Mouse (Mus musculus) bone marrow, adult 2 months (tissue): ENCODE results near the gene Pes1. TPM values are rescaled to one million over a fixed set of nuclear protein-coding genes. Genes with fewer than 3 reads are reported as not detected.

Experiments
- H3K27ac ChIP-seq: fragments of 200-500 bp; 2 replicates; pipeline ENCODE4 v1.5.1; 2012; ENCODE audit warnings: low read depth, mild to moderate bottlenecking, control low read depth, inconsistent platforms, low read length; ENCODE audit not compliant: control insufficient read depth, poor library complexity, insufficient read depth
- H3K4me1 ChIP-seq: fragments of 200-500 bp; 2 replicates; pipeline ENCODE4 v1.6.1; 2011; ENCODE audit warnings: low read length; ENCODE audit not compliant: control insufficient read depth, insufficient read depth
- H3K4me3 ChIP-seq: fragments of 200-500 bp; replicated peaks from 2 replicates; pipeline ENCODE3; 2011; ENCODE audit warnings: mild to moderate bottlenecking, low read depth, low read length, control low read depth; ENCODE audit not compliant: control insufficient read depth
- CTCF ChIP-seq: fragments of 200-500 bp; IDR thresholded peaks from 2 replicates; pipeline ENCODE4 v1.5.1; 2011; ENCODE audit warnings: low read length, control low read depth; ENCODE audit not compliant: control insufficient read depth, insufficient read depth
- POLR2A ChIP-seq: fragments of 200-500 bp; IDR thresholded peaks from 2 replicates; pipeline ENCODE4 v1.6.1; 2011; ENCODE audit warnings: low read depth, mild to moderate bottlenecking, control low read depth, low read length, borderline replicate concordance; ENCODE audit not compliant: control insufficient read depth
- WGBS: fragments of 180-500 bp; shearing (Covaris S2); methylation state at CpG from one replicate; pipeline ENCODE4 v1.1.7; 2018; 5-methylcytosine and 5-hydroxymethylcytosine counted together
- polyA plus RNA-seq: library from polyadenylated mRNA; stranded (reverse); fragments of >200 nt; gene quantifications from 2 replicates; pipeline ENCODE4 v1.2.4, GENCODE M21; 2011; ENCODE audit warnings: low replicate concordance; ENCODE audit not compliant: missing spikeins, insufficient read depth, insufficient read length

Gene Pes1
- polyA plus RNA-seq, 1 experiment, result 35.0 TPM

GRCm38 (mm10) chr11:4027561-4028334, 64.0 kb downstream of the Pes1 start:
- no peaks in the 10 kb centered on the region for H3K4me1 ChIP-seq
- TF ChIP-seq POLR2A (no peak), CTCF (no peak)
- WGBS, result 76% methylated on average over 9 of the region's 9 CpGs
- no peak overlapping the region for H3K4me3 ChIP-seq
- H3K27ac ChIP-seq, result no peak overlapping the region

DNA sequence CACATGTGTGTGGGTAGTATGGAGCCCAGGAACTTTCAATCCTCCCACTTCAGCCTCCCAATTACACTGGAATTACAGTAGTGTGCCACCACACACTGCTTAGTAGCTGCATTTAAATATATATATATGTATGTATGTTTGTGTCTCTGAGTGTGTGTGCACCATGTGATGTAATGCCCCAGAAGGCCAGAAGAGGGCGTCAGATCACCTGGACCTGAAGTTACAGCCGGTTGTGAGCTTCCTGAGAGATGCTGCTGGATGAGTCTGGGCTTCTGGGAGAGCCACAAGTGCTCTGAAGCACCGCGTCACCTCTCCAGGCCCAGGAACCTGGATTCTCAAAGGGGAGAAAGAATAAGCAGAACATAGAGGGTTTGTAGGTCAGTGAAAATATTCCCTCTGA, 65.6 kb downstream of the Pes1 start:
- WGBS, result 61% methylated on average over 4 of the region's 4 CpGs
- no peak for TF ChIP-seq CTCF
- no peak for TF ChIP-seq POLR2A
- no peak overlapping the region for H3K27ac ChIP-seq
- H3K4me3 ChIP-seq, result no peak overlapping the region
- H3K4me1 ChIP-seq, result no peaks in the 10 kb centered on the region

Other genes with a start within 250 kb of the Pes1 start
- gene Osbp2, start 100.1 kb upstream of the Pes1 start, polyA plus RNA-seq, result not detected in 2 replicates
- gene 4921536K21Rik, start 68.9 kb upstream of the Pes1 start, polyA plus RNA-seq, result 0.38 and 0.77 TPM in 2 replicates
- 0.22 and 1.2 TPM in 2 replicates for gene Dusp18, start 68.7 kb upstream of the Pes1 start, polyA plus RNA-seq
- gene Slc35e4, start 49.3 kb upstream of the Pes1 start, polyA plus RNA-seq, result 1.3 TPM in 1 of 2 replicates, not detected in the other
- gene Tcn2, start 31.8 kb upstream of the Pes1 start, polyA plus RNA-seq, result 16.7 and 48.3 TPM in 2 replicates
- gene 4930556J24Rik, start 12.8 kb downstream of the Pes1 start, polyA plus RNA-seq, result not detected in 2 replicates
- gene Gal3st1, start 19.7 kb downstream of the Pes1 start, polyA plus RNA-seq, result 0.56 TPM in 1 of 2 replicates, not detected in the other
- 0.47 TPM in 1 of 2 replicates, not detected in the other for gene Sec14l4, start 67.5 kb downstream of the Pes1 start, polyA plus RNA-seq
- gene Sec14l3, start 100.9 kb downstream of the Pes1 start, polyA plus RNA-seq, result not detected in 2 replicates
- gene Mtfp1, start 131.5 kb downstream of the Pes1 start, polyA plus RNA-seq, result 9.0 and 10.3 TPM in 2 replicates
- gene Sec14l2, start 159.4 kb downstream of the Pes1 start, polyA plus RNA-seq, result 15.4 and 20.3 TPM in 2 replicates
- 8.5 and 10.5 TPM in 2 replicates for gene Rnf215, start 171.2 kb downstream of the Pes1 start, polyA plus RNA-seq
- gene Ccdc157, start 196.3 kb downstream of the Pes1 start, polyA plus RNA-seq, result 5.0 and 5.9 TPM in 2 replicates
- gene Sf3a1, start 196.4 kb downstream of the Pes1 start, polyA plus RNA-seq, result 26.7 and 39.7 TPM in 2 replicates
- gene Tbc1d10a, start 222.8 kb downstream of the Pes1 start, polyA plus RNA-seq, result 5.2 and 13.5 TPM in 2 replicates